Comparison of ENCODE assay signal across 13 mouse cellular contexts in the genomic region with DNA sequence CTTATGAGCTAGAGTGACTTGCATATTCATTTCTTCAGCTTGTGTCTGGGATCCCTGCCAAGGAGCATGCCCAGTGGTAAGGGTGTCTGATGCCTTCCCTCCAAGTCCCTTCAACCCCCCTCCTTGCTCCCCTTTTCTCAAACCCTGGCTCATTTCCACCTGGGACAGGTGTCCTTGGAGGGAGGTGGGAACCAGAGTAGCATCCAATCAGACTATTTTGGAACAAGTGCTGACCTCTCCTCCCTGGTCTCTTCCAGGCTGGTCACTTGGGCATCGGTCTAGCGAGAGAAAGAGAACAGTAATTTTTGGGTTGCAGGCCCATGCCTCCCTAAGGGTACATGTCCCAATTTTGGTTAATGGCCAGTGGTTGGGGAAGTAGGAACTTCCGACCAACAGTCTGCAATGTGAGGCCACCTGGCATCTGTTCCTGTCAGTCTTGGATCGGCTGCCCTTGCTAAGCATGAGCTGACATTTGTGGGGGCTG. TPM values are rescaled to one million over a fixed set of nuclear protein-coding genes. Genes with fewer than 3 reads are reported as not detected.
DNase-seq lines count a peak whose midpoint lies in the region; ATAC-seq and TF ChIP-seq lines count a peak whose summit lies in the region.
"Had no signal": no experiment of that assay in that cellular context is flagged by ENCODE, and none has a peak within 500 bp of the region (broad histone marks: within the 10 kb centered on the region; RNA-seq: fewer than 3 reads in every experiment).

No protein-coding gene starts in this region.

- peaks cover 9% of the 10 kb centered on the region for H3K4me1 ChIP-seq in thymus, adult 2 months (replicated peaks; ENCODE audit: control insufficient read depth, insufficient read depth, low read length)
- H3K4me1 ChIP-seq in hindbrain, embryonic 16.5 days (ENCODE audit: control insufficient read depth, insufficient read depth, low read depth, low read length) = peaks cover 50% of the 10 kb centered on the region
- peaks cover 21% of the 10 kb centered on the region for H3K4me1 ChIP-seq in olfactory bulb, adult 2 months (ENCODE audit: control insufficient read depth, insufficient read depth, low read length)

- no peak overlapping the region for H3K27ac ChIP-seq in thymus, adult 2 months (ENCODE audit: control insufficient read depth, insufficient read depth, low read length)
- no peak overlapping the region for H3K27ac ChIP-seq in hindbrain, embryonic 16.5 days (ENCODE audit: low read depth, low read length)
- H3K27ac ChIP-seq in olfactory bulb, adult 2 months (ENCODE audit: insufficient read depth, low read depth, low read length) = 0 out of 2 replicates have a peak overlapping the region, but pooled peaks have one; percentile 7
- H3K27ac ChIP-seq: embryonic facial prominence, embryonic 12.5 days; limb, embryonic 13.5 days had no signal

- ATAC-seq in hindbrain, embryonic 16.5 days = no peak
- ATAC-seq: lung, postnatal 0 days had no signal

- no peaks in the 10 kb centered on the region for H3K36me3 ChIP-seq in thymus, adult 2 months (ENCODE audit: control insufficient read depth, insufficient read depth, low read length)
- no peaks in the 10 kb centered on the region for H3K36me3 ChIP-seq in hindbrain, embryonic 16.5 days (ENCODE audit: control insufficient read depth, insufficient read depth, low read length)
- H3K36me3 ChIP-seq: embryonic facial prominence, embryonic 12.5 days; limb, embryonic 13.5 days had no signal

- H3K9me3 ChIP-seq in hindbrain, embryonic 16.5 days (ENCODE audit: control insufficient read depth, low read length) = no peaks in the 10 kb centered on the region
- H3K9me3 ChIP-seq: embryonic facial prominence, embryonic 12.5 days; limb, embryonic 13.5 days had no signal

- TF ChIP-seq POLR2A in thymus, adult 2 months (IDR thresholded peaks at IDR 0.05; ENCODE audit: control insufficient read depth, extremely low read depth, insufficient read depth, low read length, poor library complexity) = no peak
- TF ChIP-seq POLR2A in olfactory bulb, adult 2 months (IDR thresholded peaks at IDR 0.05; ENCODE audit: insufficient read depth, low read depth, low read length) = no peak

- no peak overlapping the region for H3K4me3 ChIP-seq in thymus, adult 2 months (ENCODE audit: control insufficient read depth, insufficient read depth, low read length)
- no peak overlapping the region for H3K4me3 ChIP-seq in hindbrain, embryonic 16.5 days (ENCODE audit: low read length)
- peak overlapping the region; percentile 12; the same call in 1 of the 2 replicates for H3K4me3 ChIP-seq in olfactory bulb, adult 2 months (ENCODE audit: insufficient read depth, low read depth, low read length)
- H3K4me3 ChIP-seq: embryonic facial prominence, embryonic 12.5 days; limb, embryonic 13.5 days had no signal

- TF ChIP-seq CTCF in thymus, adult 2 months (IDR thresholded peaks at IDR 0.05; ENCODE audit: borderline replicate concordance, control insufficient read depth, extremely low read depth, insufficient read depth, low read length, poor library complexity) = no peak
- TF ChIP-seq CTCF in olfactory bulb, adult 2 months (IDR thresholded peaks at IDR 0.05; ENCODE audit: insufficient read depth, low read depth, low read length) = no peak

- H3K9ac ChIP-seq in hindbrain, embryonic 16.5 days (ENCODE audit: low read depth, low read length) = no peak overlapping the region
- H3K9ac ChIP-seq: embryonic facial prominence, embryonic 12.5 days; limb, embryonic 13.5 days had no signal

- peak overlapping the region; percentile 53 for H3K4me2 ChIP-seq in hindbrain, embryonic 16.5 days (ENCODE audit: low read length)
- H3K4me2 ChIP-seq: embryonic facial prominence, embryonic 12.5 days; limb, embryonic 13.5 days had no signal

- peak; percentile 22 for DNase-seq in thymus, postnatal 4 days
- no peak for DNase-seq in thymus, adult 2 months
- peak; percentile 66 to 75 for DNase-seq in cerebellum, postnatal 36 days
- DNase-seq in lung, postnatal 10 days = no peak
- no peak for DNase-seq in kidney, adult 8-10 months
- no peak for DNase-seq in kidney, adult 9 months
- DNase-seq: kidney, adult 2 months; layer of hippocampus, adult 9-11 months had no signal

- H3K27me3 ChIP-seq in thymus, adult 2 months (ENCODE audit: control insufficient read depth, insufficient read depth, low read length) = no peaks in the 10 kb centered on the region
- H3K27me3 ChIP-seq in hindbrain, embryonic 16.5 days (replicated peaks; ENCODE audit: control insufficient read depth, insufficient read depth, low read length) = no peaks in the 10 kb centered on the region

- 31% methylated on average over 4 of the region's 4 CpGs for WGBS in thymus, adult 2 months
- 53% methylated on average over 4 of the region's 4 CpGs for WGBS in hindbrain, embryonic 16.5 days
- 61% methylated on average over 4 of the region's 4 CpGs for WGBS in olfactory bulb, adult 2 months

RNA-seq across cellular contexts. Expression of gene Rgs8, which starts 14.5 kb away (rescaled TPM):
- polyA plus RNA-seq in thymus, adult 2 months (2012; rRNA removed) = 0.11 and 0.20 TPM in 2 replicates
- polyA plus RNA-seq in hindbrain, embryonic 16.5 days (2015; fragmentation: Nextera tagmentation; extraction: Ambion mirVana) = 18.8 and 22.9 TPM in 2 replicates
- polyA plus RNA-seq in olfactory bulb, adult 2 months (2012; ENCODE audit: insufficient read depth, insufficient read length, low replicate concordance, missing spikeins) = not detected in 2 replicates

Comparison
In these comparisons a context has a peak if more than half of its experiments do, and no peak if none do; other contexts are left out.
1. DNase-seq: peak in thymus, postnatal 4 days (single experiment) and cerebellum, postnatal 36 days (2 of 2); none in thymus, adult 2 months (single experiment), lung, postnatal 10 days (single experiment), kidney, adult 8-10 months (0 of 2) and kidney, adult 9 months (single experiment).
2. RNA of gene Rgs8, which starts 14.5 kb away (polyA plus RNA-seq): 18.8 to 22.9 TPM in hindbrain, embryonic 16.5 days; 0.11 to 0.20 TPM in thymus, adult 2 months and not detected in olfactory bulb, adult 2 months; every median in the first group is over 10 times any median in the second.